Mouse (Mus musculus) embryonic facial prominence, embryonic 13.5 days (tissue): ENCODE measurements around the gene Alkbh5. TPM values are rescaled to one million over a fixed set of nuclear protein-coding genes. Genes with fewer than 3 reads are reported as not detected.

Source experiments
- ATAC-seq: fragments of 200-750 bp; cut with Nextera tagmentation; 2 replicates; pipeline ENCODE4 v1.8.0; 2017; ENCODE audit warnings: low read depth; ENCODE audit not compliant: insufficient number of reproducible peaks, insufficient read depth, low FRiP score, low TSS enrichment
- H3K27ac ChIP-seq: fragments of 300-500 bp; sonication (generic); 2 replicates; pipeline ENCODE4 v1.5.1; 2015; ENCODE audit warnings: moderate library complexity, mild to moderate bottlenecking, inconsistent platforms
- H3K27me3 ChIP-seq: fragments of 300-500 bp; sonication (generic); 2 replicates; pipeline ENCODE4 v1.6.1; 2015; ENCODE audit warnings: mild to moderate bottlenecking, inconsistent platforms
- H3K36me3 ChIP-seq: fragments of 300-500 bp; sonication (generic); 2 replicates; pipeline ENCODE4 v1.6.1; 2015; ENCODE audit warnings: mild to moderate bottlenecking, inconsistent platforms
- H3K4me1 ChIP-seq: fragments of 300-500 bp; sonication (generic); 2 replicates; pipeline ENCODE4 v1.6.1; 2015; ENCODE audit warnings: inconsistent platforms
- H3K4me2 ChIP-seq: fragments of 300-500 bp; sonication (generic); 2 replicates; pipeline ENCODE4 v1.6.1; 2015; ENCODE audit warnings: moderate library complexity, mild to moderate bottlenecking, inconsistent platforms
- H3K4me3 ChIP-seq: fragments of 300-500 bp; sonication (generic); 2 replicates; pipeline ENCODE4 v1.5.1; 2015; ENCODE audit warnings: mild to moderate bottlenecking, inconsistent platforms
- H3K9ac ChIP-seq: fragments of 300-500 bp; sonication (generic); 2 replicates; pipeline ENCODE4 v1.6.1; 2015; ENCODE audit warnings: mild to moderate bottlenecking, inconsistent platforms
- H3K9me3 ChIP-seq: fragments of 300-500 bp; sonication (generic); 2 replicates; pipeline ENCODE4 v1.6.1; 2016; ENCODE audit warnings: inconsistent platforms
- WGBS: fragments of 180-500 bp; shearing (Covaris S2); methylation state at CpG from one replicate; pipeline ENCODE4 v1.1.7; 2015; ENCODE audit warnings: mixed read lengths; 5-methylcytosine and 5-hydroxymethylcytosine counted together
- polyA plus RNA-seq: library from polyadenylated mRNA; unstranded; fragments of >200 nt; fragmentation: Nextera tagmentation; extraction: Ambion mirVana; gene quantifications from 2 replicates; pipeline ENCODE4 v1.2.1, GENCODE M21; 2015

Alkbh5 gene
- 35.2 and 36.6 TPM in 2 replicates for polyA plus RNA-seq

GRCm38 (mm10) chr11:60536180-60536858 lies at the start of gene Alkbh5:
Alkbh5 (plus strand) TSS chr11:60536381.
- Histone ChIP-seq H3K4me1 (peaks cover 25% of the 10 kb centered on the region), H3K27ac (peak within 1 kb of the TSS; percentile 100), H3K27me3 (no peaks in the 10 kb centered on the region), H3K9ac (peak within 1 kb of the TSS; percentile 95), H3K36me3 (no peaks in the 10 kb centered on the region), H3K4me3 (peak within 1 kb of the TSS; percentile 82), H3K4me2 (peak within 1 kb of the TSS; percentile 95), H3K9me3 (no peaks in the 10 kb centered on the region)
- no peak for ATAC-seq
- 19% methylated on average over 9 of the region's 9 CpGs for WGBS

DNA sequence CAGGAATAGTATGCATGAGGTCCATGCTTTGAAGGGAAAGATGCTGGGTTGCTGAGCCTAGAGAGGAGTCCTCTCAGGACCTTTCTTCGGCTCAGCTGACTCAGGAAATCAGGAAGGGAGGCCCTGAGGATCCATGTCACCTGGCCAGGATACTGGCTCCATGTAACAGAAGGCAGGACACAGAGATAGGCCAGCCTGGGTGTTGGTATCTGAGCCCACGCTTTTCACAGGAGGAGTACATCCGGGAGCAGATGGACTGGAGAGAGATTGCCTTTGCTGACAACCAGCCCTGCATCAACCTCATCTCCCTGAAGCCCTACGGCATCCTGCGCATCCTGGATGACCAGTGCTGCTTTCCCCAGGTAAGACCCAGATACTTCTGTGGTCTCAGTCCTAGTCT lies 43.5 kb upstream of the Alkbh5 start:
- WGBS = 90% methylated on average over 5 of the region's 5 CpGs
- Histone ChIP-seq H3K4me2 (no peak overlapping the region), H3K27me3 (no peaks in the 10 kb centered on the region; the same call in 1 of the 2 replicates), H3K27ac (no peak overlapping the region), H3K9me3 (no peaks in the 10 kb centered on the region), H3K4me1 (no peaks in the 10 kb centered on the region), H3K9ac (no peak overlapping the region), H3K4me3 (no peak overlapping the region), H3K36me3 (no peaks in the 10 kb centered on the region)
- no peak for ATAC-seq

DNA sequence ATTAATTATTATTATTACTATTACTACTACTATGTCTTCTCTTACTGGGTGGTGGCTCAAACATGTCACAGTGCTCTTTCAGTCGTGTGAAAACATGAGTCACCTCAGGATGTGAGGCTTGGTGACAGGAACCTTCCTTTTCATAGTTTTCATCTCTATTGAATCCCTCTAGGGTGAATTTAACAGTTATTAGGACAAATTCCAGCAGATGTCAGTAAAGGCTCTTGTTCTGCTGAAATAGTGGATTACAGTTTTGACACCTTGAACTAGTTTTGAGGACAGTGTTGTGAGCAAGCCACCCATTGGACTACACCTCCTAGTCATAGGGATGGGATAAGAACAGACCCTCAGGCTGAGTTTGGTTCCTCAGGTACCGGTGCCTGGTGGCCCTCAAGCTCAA lies 40.5 kb upstream of the Alkbh5 start:
- Histone ChIP-seq H3K27me3 (no peaks in the 10 kb centered on the region; the same call in 1 of the 2 replicates), H3K36me3 (no peaks in the 10 kb centered on the region), H3K4me2 (no peak overlapping the region), H3K27ac (no peak overlapping the region), H3K9ac (no peak overlapping the region), H3K4me1 (no peaks in the 10 kb centered on the region), H3K4me3 (no peak overlapping the region), H3K9me3 (no peaks in the 10 kb centered on the region)
- ATAC-seq = no peak
- 61% methylated on average over 2 of the region's 2 CpGs for WGBS

- H3K4me3 ChIP-seq = no peak overlapping the region
- 84% methylated on average over 13 of the region's 13 CpGs for WGBS
- H3K27me3 ChIP-seq = peaks cover 30% of the 10 kb centered on the region
- ATAC-seq = no peak
- peaks cover 5% of the 10 kb centered on the region for H3K4me1 ChIP-seq
- no peaks in the 10 kb centered on the region for H3K9me3 ChIP-seq
- H3K27ac ChIP-seq = no peak overlapping the region
- H3K4me2 ChIP-seq = no peak overlapping the region
- H3K36me3 ChIP-seq = no peaks in the 10 kb centered on the region
- H3K9ac ChIP-seq = no peak overlapping the region
Measured at GRCm38 (mm10) chr11:60507281-60507680, 28.9 kb upstream of the Alkbh5 start.

- WGBS = 2% methylated on average over 11 of the region's 11 CpGs
- Histone ChIP-seq H3K4me1 (peaks cover 5% of the 10 kb centered on the region), H3K36me3 (no peaks in the 10 kb centered on the region), H3K27me3 (peaks cover 30% of the 10 kb centered on the region), H3K9me3 (no peaks in the 10 kb centered on the region), H3K4me3 (peak overlapping the region; percentile 47), H3K4me2 (peak overlapping the region; percentile 82), H3K9ac (peak overlapping the region; percentile 72), H3K27ac (no peak overlapping the region)
- ATAC-seq = no peak
Measured at GRCm38 (mm10) chr11:60508950-60509349, 27.2 kb upstream of the Alkbh5 start.

DNA sequence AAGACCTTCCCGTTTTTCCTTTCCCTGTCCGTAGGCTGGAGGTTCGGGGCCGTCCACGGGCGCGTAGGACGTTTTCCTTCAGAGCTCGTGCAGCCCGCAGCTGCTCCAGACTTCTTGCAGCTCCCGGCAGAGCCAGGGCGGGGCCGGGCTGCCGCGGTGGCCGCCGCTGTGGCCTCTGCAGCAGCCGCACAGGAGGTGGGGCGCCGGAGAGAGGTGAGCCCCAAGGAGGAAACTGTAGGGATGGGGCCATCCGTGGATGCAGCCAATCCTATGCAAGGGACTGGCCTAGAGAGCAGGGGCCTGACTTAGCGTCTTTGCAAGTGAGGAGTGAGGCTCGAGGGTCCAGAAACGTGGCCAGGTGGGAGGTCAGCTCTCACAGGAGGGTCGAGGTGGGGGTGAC lies 26.7 kb upstream of the Alkbh5 start:
- Histone ChIP-seq H3K4me2 (peak overlapping the region; percentile 82), H3K9me3 (no peaks in the 10 kb centered on the region), H3K27me3 (peaks cover 30% of the 10 kb centered on the region), H3K4me3 (peak overlapping the region; percentile 47), H3K27ac (no peak overlapping the region), H3K36me3 (no peaks in the 10 kb centered on the region), H3K9ac (peak overlapping the region; percentile 72), H3K4me1 (peaks cover 5% of the 10 kb centered on the region)
- peak; percentile 77; the same call in 1 of the 2 replicates for ATAC-seq
- under 1% methylated on average over 25 of the region's 25 CpGs for WGBS

- H3K4me1 ChIP-seq = peaks cover 5% of the 10 kb centered on the region
- WGBS = 72% methylated on average over 1 of the region's 1 CpGs
- no peak overlapping the region for H3K4me2 ChIP-seq
- no peak overlapping the region for H3K4me3 ChIP-seq
- peaks cover 30% of the 10 kb centered on the region for H3K27me3 ChIP-seq
- H3K9me3 ChIP-seq = no peaks in the 10 kb centered on the region
- no peak overlapping the region for H3K9ac ChIP-seq
- no peak overlapping the region for H3K27ac ChIP-seq
- no peak for ATAC-seq
- H3K36me3 ChIP-seq = no peaks in the 10 kb centered on the region
Measured at GRCm38 (mm10) chr11:60511893-60512292, 24.3 kb upstream of the Alkbh5 start.

GRCm38 (mm10) chr11:60512520-60512919 lies 23.7 kb upstream of the Alkbh5 start:
- Histone ChIP-seq H3K4me2 (no peak overlapping the region), H3K4me3 (no peak overlapping the region), H3K36me3 (no peaks in the 10 kb centered on the region), H3K9ac (no peak overlapping the region), H3K27ac (no peak overlapping the region), H3K4me1 (peaks cover 5% of the 10 kb centered on the region), H3K27me3 (peaks cover 25% of the 10 kb centered on the region), H3K9me3 (no peaks in the 10 kb centered on the region)
- no peak for ATAC-seq
- WGBS = 72% methylated on average over 2 of the region's 2 CpGs

GRCm38 (mm10) chr11:60514941-60515340 lies 21.2 kb upstream of the Alkbh5 start:
- WGBS = 47% methylated on average over 2 of the region's 2 CpGs
- no peaks in the 10 kb centered on the region for H3K36me3 ChIP-seq
- no peak overlapping the region for H3K4me3 ChIP-seq
- H3K4me1 ChIP-seq = no peaks in the 10 kb centered on the region
- no peak for ATAC-seq
- H3K9ac ChIP-seq = no peak overlapping the region
- H3K27me3 ChIP-seq = peaks cover 12% of the 10 kb centered on the region
- H3K9me3 ChIP-seq = no peaks in the 10 kb centered on the region
- no peak overlapping the region for H3K4me2 ChIP-seq
- no peak overlapping the region for H3K27ac ChIP-seq

- ATAC-seq = no peak
Measured at GRCm38 (mm10) chr11:60518305-60518704, 17.9 kb upstream of the Alkbh5 start.

DNA sequence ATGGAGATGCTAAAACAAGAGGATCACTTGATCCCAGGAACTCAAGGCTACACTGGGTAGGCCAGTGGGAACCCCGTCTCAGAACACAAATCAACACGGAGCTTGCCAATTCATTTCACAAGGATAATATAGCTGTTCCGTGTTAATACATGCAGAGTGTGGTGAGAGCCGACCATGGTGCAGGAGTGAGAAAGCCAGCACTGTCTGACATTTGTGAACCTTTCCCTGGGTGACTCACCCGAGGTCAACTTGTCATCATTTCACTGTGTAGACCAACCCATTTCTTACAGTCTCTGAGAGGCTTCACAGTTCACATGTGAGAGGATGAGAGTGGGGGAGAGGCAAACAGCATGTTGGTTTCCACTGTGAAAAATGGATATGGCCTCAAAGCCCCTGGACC lies 14.2 kb upstream of the Alkbh5 start:
- Histone ChIP-seq H3K9me3 (no peaks in the 10 kb centered on the region), H3K27me3 (no peaks in the 10 kb centered on the region), H3K4me2 (no peak overlapping the region), H3K4me1 (no peaks in the 10 kb centered on the region), H3K36me3 (no peaks in the 10 kb centered on the region), H3K4me3 (no peak overlapping the region), H3K27ac (no peak overlapping the region), H3K9ac (no peak overlapping the region)
- no peak for ATAC-seq
- WGBS = 83% methylated on average over 5 of the region's 5 CpGs

More at GRCm38 (mm10) chr11:60518305-60518704, 17.9 kb upstream of the Alkbh5 start:
- Histone ChIP-seq H3K4me3 (no peak overlapping the region), H3K4me2 (no peak overlapping the region), H3K27me3 (no peaks in the 10 kb centered on the region), H3K36me3 (no peaks in the 10 kb centered on the region), H3K9me3 (no peaks in the 10 kb centered on the region), H3K9ac (no peak overlapping the region), H3K27ac (no peak overlapping the region), H3K4me1 (no peaks in the 10 kb centered on the region)
- WGBS = 67% methylated on average over 4 of the region's 4 CpGs

DNA sequence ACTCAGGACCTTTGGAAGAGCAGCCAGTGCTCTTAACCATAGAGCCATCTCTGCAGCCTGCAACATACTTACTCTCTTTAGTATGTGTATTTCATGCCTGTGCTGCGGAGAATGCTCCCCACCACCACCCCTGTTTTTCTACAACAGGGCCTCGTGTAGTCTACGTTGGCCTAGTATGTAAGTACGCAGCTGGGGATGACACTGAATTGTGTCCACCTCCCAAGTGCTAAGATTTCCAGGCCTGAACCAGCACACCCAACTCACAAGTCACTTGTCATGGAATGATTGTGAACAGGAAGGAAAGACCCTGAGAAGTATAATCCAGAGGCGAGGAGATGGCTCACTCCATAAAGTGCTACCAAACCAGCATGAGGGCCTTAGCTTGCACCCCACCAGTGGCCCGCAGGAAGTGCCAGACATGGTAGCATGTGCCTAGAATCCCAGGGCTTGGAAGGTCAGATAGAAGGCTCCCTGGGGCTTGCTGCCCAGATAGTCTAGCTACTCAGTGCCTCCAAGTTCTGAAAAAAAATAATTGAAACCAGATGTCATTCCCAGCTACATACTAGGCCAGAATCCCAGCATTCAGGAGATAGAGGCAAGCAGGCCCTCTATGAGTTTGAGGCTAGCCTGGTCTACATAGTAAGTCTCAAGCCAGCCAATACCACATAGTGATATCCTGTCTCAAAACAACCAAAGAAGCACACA lies 13.4 kb upstream of the Alkbh5 start:
- no peak overlapping the region for H3K9ac ChIP-seq
- no peak overlapping the region for H3K4me3 ChIP-seq
- H3K27ac ChIP-seq = no peak overlapping the region
- no peaks in the 10 kb centered on the region for H3K36me3 ChIP-seq
- no peaks in the 10 kb centered on the region for H3K27me3 ChIP-seq
- no peaks in the 10 kb centered on the region for H3K4me1 ChIP-seq
- no peaks in the 10 kb centered on the region for H3K9me3 ChIP-seq
- WGBS = 79% methylated on average over 6 of the region's 6 CpGs
- H3K4me2 ChIP-seq = no peak overlapping the region
- no peak for ATAC-seq
